Mouse (Mus musculus) hindbrain, embryonic 15.5 days (tissue): ENCODE measurements around the gene Msi2. TPM values are rescaled to one million over a fixed set of nuclear protein-coding genes. Genes with fewer than 3 reads are reported as not detected.
A peak's percentile ranks its signal among the peaks of the same experiment; 100 is the strongest.

Source experiments
- ATAC-seq: fragments of 200-750 bp; cut with Nextera tagmentation; 2 replicates; pipeline ENCODE4 v1.8.0; 2017; ENCODE audit warnings: low read depth, moderate number of reproducible peaks, moderate TSS enrichment; ENCODE audit not compliant: low FRiP score
- H3K27ac ChIP-seq: fragments of 300-500 bp; sonication (generic); replicated peaks from 2 replicates; pipeline ENCODE4 v1.5.1; 2015; ENCODE audit warnings: mild to moderate bottlenecking, inconsistent platforms
- H3K27me3 ChIP-seq: fragments of 300-500 bp; sonication (generic); 2 replicates; pipeline ENCODE4 v1.6.1; 2015; ENCODE audit warnings: control low read depth, inconsistent platforms
- H3K36me3 ChIP-seq: fragments of 300-500 bp; sonication (generic); 2 replicates; pipeline ENCODE4 v1.6.1; 2015; ENCODE audit warnings: control low read depth, inconsistent platforms
- H3K4me1 ChIP-seq: fragments of 300-500 bp; sonication (generic); replicated peaks from 2 replicates; pipeline ENCODE4 v1.6.1; 2015; ENCODE audit warnings: control low read depth, inconsistent platforms
- H3K4me2 ChIP-seq: fragments of 300-500 bp; sonication (generic); 2 replicates; pipeline ENCODE4 v1.6.1; 2015; ENCODE audit warnings: moderate library complexity, mild to moderate bottlenecking, inconsistent platforms
- H3K4me3 ChIP-seq: fragments of 300-500 bp; sonication (generic); 2 replicates; pipeline ENCODE4 v1.5.1; 2015; ENCODE audit warnings: mild to moderate bottlenecking, inconsistent platforms
- H3K9ac ChIP-seq: fragments of 300-500 bp; sonication (generic); 2 replicates; pipeline ENCODE4 v1.6.1; 2015; ENCODE audit warnings: inconsistent platforms
- H3K9me3 ChIP-seq: fragments of 300-500 bp; sonication (generic); 2 replicates; pipeline ENCODE4 v1.6.1; 2016; ENCODE audit warnings: control low read depth, inconsistent platforms
- WGBS: fragments of 180-500 bp; shearing (Covaris S2); methylation state at CpG from one replicate; pipeline ENCODE4 v1.1.7; 2015; 5-methylcytosine and 5-hydroxymethylcytosine counted together
- polyA plus RNA-seq: library from polyadenylated mRNA; unstranded; fragments of >200 nt; fragmentation: Nextera tagmentation; extraction: Ambion mirVana; gene quantifications from 2 replicates; pipeline ENCODE4 v1.2.1, GENCODE M21; 2015

Gene Msi2
- polyA plus RNA-seq, 1 experiment from 2014 or later = 35.9 TPM

DNA sequence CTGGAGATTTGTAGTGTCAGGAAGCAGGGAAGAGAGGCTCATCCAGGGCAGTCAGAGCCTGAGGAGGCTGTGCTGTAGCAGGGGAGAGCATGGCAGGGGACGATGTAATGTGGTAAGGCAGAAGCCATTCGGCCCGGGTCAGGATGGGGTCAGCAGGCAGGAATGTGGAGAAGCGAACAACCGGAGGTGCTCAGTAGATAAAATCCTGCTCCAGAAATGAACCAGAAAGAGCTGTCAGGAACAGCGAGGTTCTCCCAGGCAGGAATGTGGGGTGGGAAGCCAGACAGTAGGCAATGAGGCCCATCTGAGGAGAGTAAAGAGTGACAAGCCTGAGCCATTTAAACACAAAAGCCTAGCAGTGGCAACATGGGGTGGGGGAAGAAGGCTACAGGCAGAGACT is 157.1 kb downstream of the Msi2 start:
- no peak overlapping the region for H3K4me3 ChIP-seq
- peaks cover 66% of the 10 kb centered on the region for H3K4me1 ChIP-seq
- no peak overlapping the region for H3K9ac ChIP-seq
- no peaks in the 10 kb centered on the region for H3K27me3 ChIP-seq
- 13% methylated on average over 6 of the region's 6 CpGs for WGBS
- H3K36me3 ChIP-seq = no peaks in the 10 kb centered on the region
- H3K4me2 ChIP-seq = no peak overlapping the region
- ATAC-seq = no peak
- H3K9me3 ChIP-seq = no peaks in the 10 kb centered on the region
- H3K27ac ChIP-seq = peak overlapping the region; percentile 60

DNA sequence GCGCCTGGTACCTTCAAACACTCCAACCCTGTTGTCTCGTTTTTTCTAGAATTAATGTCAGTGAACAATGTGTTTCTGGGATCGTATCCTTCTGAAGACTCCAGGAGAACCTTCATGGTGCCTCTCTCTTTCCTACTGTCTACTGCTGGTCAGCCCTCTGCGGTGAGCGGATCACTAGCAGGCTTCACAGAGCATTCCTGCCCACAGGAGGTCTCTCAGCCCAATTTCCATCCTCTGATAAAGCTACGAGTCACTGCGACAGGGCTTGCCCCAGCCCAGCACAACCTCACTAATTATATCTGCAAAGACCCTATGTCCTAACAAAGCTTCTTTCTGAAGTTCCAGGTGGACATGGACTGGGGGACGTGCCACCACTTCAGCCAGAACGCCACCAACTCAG is 157.7 kb downstream of the Msi2 start:
- H3K27me3 ChIP-seq = no peaks in the 10 kb centered on the region
- no peak overlapping the region for H3K4me3 ChIP-seq
- H3K27ac ChIP-seq = peak overlapping the region; percentile 60; the same call in 1 of the 2 replicates
- ATAC-seq = no peak
- no peaks in the 10 kb centered on the region for H3K36me3 ChIP-seq
- peaks cover 70% of the 10 kb centered on the region for H3K4me1 ChIP-seq
- no peak overlapping the region for H3K9ac ChIP-seq
- 59% methylated on average over 9 of the region's 9 CpGs for WGBS
- no peaks in the 10 kb centered on the region for H3K9me3 ChIP-seq
- no peak overlapping the region for H3K4me2 ChIP-seq

DNA sequence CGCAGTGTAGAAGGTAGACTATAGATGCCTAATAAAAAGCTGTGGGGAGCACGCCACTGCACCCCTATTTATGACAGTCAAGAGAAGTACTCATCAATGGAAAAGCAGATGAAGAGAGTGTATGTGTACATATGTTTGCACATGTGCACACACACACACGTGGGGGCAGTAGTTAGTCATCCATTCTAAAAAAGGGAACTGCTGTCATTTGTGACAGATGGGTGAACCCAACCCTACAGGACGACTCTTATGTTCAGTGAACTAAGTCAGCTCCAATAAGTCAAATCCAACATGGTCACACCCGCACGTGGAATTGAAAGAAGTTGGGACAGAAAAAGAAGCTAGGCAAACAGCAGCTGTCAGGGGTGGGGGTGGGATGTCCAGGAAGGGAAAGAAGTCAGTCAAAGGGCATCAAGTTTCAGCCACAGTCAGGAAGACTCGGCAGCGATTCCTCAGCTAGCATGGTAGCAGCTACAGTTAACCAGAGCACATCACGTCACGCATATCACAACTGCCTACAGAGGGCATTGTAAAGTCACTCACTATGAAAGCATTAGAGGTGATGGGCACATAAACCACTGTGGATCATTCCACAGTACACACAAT is 158.8 kb downstream of the Msi2 start:
- Histone ChIP-seq H3K9ac (no peak overlapping the region), H3K27me3 (no peaks in the 10 kb centered on the region), H3K9me3 (no peaks in the 10 kb centered on the region), H3K27ac (no peak overlapping the region), H3K36me3 (no peaks in the 10 kb centered on the region), H3K4me2 (no peak overlapping the region), H3K4me1 (peaks cover 75% of the 10 kb centered on the region), H3K4me3 (no peak overlapping the region)
- WGBS = 52% methylated on average over 10 of the region's 10 CpGs
- no peak for ATAC-seq

DNA sequence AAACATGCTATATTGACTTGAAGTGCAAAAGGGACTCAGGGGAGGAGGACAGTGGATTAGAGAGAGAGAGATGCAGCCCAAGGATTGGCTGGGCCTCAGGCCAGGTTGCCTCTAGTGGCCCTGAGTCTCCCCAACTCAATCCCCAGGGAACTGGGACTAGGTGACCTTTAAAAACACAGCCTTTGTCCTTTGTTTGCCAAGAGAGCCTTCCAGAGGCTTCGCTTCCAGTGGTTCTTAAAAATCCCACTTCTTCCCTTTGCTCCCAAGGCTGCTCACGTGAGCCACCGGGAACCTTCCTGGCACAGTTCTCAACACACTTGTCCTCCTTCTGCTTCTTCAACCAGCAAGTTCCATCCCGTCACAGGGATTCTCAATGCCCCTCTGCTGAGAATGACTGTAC is 159.6 kb downstream of the Msi2 start:
- H3K4me1 ChIP-seq = peaks cover 77% of the 10 kb centered on the region
- no peaks in the 10 kb centered on the region for H3K36me3 ChIP-seq
- no peak overlapping the region for H3K4me2 ChIP-seq
- H3K9me3 ChIP-seq = no peaks in the 10 kb centered on the region
- no peaks in the 10 kb centered on the region for H3K27me3 ChIP-seq
- no peak overlapping the region for H3K4me3 ChIP-seq
- no peak for ATAC-seq
- 75% methylated on average over 4 of the region's 4 CpGs for WGBS
- no peak overlapping the region for H3K9ac ChIP-seq
- 0 out of 2 replicates have a peak overlapping the region, but pooled peaks have one; percentile 19 for H3K27ac ChIP-seq

DNA sequence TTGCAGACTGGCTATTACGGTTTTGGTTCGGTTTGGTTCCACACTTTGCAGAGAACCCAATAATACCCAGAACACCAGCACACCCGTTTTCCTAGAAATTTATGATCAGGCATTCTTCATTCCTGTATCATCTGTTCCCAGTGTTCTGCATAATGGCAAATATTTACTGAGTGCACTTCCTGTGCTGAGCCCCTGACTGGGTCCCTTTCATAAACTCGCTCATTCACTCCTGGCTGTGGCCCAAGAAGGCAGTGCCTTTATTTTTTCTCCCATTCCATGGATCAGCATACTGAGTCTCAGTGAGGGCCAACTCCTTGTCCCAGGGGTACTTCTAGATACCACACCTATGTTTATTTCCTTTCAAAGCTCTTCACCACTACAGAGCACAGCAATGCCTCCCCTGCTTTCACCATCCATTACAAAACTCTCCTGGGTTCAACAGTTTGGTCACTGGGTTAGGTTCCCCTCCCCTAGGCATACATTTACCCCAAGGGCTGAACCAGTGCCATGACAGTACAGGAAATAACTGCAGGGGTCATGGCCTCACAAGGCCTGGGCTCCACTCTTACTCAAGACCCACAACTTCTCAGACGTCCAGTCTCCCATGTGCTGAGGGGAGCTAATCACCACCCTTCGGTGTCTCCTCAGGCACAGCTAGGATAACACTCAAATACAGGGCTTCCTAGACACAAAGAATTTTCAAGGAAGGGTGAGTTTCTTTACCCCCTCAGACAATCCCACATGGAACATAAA is 160.3 kb downstream of the Msi2 start:
- Histone ChIP-seq H3K4me3 (no peak overlapping the region), H3K27me3 (no peaks in the 10 kb centered on the region), H3K27ac (0 out of 2 replicates have a peak overlapping the region, but pooled peaks have one; percentile 7), H3K9ac (no peak overlapping the region), H3K36me3 (no peaks in the 10 kb centered on the region), H3K4me1 (peaks cover 85% of the 10 kb centered on the region), H3K4me2 (no peak overlapping the region), H3K9me3 (no peaks in the 10 kb centered on the region)
- WGBS = 55% methylated on average over 6 of the region's 6 CpGs
- ATAC-seq = no peak

DNA sequence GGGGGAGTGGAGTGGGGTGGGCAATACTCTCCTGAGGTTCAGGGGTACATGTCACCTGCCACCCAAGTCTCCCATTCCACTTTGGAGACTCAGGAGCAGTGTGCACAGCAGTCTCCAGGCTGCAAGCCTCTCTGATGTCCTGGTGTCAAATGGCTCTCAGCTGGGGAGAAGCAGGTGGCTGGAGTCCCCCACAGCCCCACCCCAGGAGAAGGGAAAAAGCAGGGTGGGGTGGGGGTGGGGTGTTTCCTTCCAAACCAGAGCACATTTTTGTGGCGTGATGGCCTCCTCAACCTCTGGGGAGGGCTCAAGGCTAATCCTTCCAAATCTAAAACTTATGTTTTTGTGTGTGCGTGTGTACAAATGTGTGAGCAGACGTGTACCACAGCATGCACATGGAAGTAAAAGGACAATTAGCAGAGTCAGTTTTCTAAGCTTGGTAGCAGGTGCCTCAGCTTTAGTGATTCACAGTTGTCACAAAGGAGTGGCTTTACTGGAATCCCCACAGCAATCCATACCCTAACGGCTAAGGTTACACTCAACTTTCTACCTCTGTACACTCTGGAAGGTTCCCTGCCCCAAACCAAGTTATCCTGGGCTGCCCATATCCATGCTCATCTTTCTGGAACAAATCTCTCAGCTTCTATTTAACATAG is 161.1 kb downstream of the Msi2 start:
- Histone ChIP-seq H3K36me3 (no peaks in the 10 kb centered on the region), H3K27ac (no peak overlapping the region), H3K27me3 (no peaks in the 10 kb centered on the region), H3K4me3 (no peak overlapping the region), H3K4me1 (peaks cover 92% of the 10 kb centered on the region), H3K9me3 (no peaks in the 10 kb centered on the region), H3K9ac (no peak overlapping the region), H3K4me2 (no peak overlapping the region)
- no peak for ATAC-seq
- 58% methylated on average over 4 of the region's 4 CpGs for WGBS

DNA sequence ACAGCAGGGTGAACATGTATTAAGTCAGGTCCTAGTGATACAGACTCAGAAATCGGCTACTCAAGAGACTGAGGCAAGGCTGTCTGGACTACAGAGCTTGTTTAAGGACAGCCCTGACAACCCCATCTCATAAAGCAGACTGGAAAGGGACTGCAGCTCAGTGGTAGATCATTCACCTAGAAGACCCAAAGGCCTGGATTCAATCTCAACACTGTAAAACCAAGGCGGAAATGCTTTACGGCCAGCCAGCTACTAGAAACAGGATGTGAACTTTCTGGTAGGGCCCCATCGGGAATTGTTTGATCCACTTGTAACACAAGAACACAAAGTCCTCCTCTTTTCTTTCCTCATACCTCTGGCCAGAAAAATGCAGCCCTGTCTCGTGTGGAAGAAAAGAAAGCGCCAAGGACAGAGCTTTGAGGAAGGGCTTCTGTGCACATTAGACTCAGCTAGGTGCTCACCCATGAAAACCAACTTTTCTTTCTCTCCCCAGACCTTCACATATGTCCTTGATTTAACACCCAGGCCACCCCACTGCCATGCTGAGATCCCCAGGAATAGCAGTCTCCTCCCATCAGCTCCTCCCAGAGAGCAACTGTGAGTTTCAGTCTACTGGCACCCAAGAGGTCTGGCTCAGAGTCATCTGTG is 162.3 kb downstream of the Msi2 start:
- peaks cover 92% of the 10 kb centered on the region for H3K4me1 ChIP-seq
- no peaks in the 10 kb centered on the region for H3K9me3 ChIP-seq
- H3K4me2 ChIP-seq = no peak overlapping the region
- WGBS = 52% methylated on average over 6 of the region's 6 CpGs
- no peak overlapping the region for H3K9ac ChIP-seq
- ATAC-seq = no peak
- H3K4me3 ChIP-seq = no peak overlapping the region
- no peaks in the 10 kb centered on the region for H3K36me3 ChIP-seq
- peak overlapping the region; percentile 42 for H3K27ac ChIP-seq
- no peaks in the 10 kb centered on the region for H3K27me3 ChIP-seq

DNA sequence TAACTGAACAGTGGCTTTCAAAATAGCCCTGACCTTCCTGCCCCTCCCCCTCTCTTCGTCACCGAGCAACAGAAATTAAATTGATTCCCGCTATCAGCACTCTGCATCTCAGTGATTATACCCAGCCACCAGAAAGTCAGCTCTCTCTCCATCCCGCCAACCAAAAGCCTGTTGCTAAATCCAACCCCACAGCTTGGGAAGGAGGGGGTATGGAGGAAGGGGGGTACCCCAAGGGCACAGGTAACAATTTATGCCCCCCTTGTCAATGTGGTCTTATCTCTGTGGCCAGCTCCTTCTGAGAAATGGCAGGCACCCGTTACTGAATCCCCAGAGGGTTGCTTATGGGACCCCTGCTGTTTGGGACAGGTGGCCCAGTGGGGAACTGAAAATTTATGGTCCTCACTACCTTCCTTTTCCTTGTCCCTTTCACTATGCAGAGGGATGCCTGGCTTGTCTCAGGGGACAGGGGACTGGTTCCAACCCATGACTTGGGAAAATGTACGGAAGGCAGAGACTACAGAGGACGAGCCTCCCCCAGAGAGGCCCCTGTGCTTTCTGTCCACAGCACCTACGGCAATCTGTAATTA is 163.0 kb downstream of the Msi2 start:
- peak overlapping the region; percentile 54 for H3K27ac ChIP-seq
- no peaks in the 10 kb centered on the region for H3K27me3 ChIP-seq
- no peak overlapping the region for H3K4me3 ChIP-seq
- WGBS = 28% methylated on average over 8 of the region's 8 CpGs
- H3K4me2 ChIP-seq = no peak overlapping the region
- H3K9ac ChIP-seq = no peak overlapping the region
- ATAC-seq = no peak
- H3K9me3 ChIP-seq = no peaks in the 10 kb centered on the region
- H3K4me1 ChIP-seq = peaks cover 92% of the 10 kb centered on the region
- no peaks in the 10 kb centered on the region for H3K36me3 ChIP-seq

DNA sequence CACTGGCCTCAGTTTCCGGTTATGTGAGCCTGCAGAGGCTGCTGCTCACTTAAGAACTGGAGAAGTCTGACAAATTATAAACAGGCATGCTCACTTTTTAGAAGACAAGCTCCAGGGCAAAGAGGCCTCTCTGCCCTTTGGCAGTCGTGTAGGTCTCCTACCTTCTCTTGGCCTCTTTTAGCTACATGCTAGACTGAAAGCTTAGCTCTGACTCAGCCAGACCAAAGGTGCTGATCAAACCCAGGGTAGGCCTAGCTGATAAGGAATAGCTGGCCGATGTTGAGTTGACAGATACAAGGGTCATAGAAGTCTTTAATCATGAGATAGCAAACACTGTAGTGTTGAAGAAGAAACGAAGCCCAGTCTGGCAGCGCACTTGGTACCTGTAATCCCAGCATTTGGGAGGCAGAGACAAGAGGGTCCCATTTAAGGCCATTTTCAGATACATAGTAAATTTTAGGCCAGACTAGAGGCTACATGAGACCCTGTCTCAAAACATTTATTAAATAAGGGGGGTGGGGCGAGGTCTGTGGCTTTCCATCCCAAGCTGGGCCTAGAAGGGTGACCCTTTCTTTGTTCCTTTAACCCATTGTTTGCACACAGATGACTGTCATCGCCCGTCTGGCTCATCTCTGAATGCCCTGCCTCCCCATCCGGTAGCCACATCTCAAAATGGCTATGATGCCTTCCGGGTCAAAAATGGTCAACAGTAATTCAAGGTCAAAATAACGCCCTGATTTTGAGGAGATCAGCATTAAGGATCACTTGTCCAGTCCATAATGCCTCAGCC is 164.6 kb downstream of the Msi2 start:
- peaks cover 94% of the 10 kb centered on the region for H3K4me1 ChIP-seq
- no peaks in the 10 kb centered on the region for H3K9me3 ChIP-seq
- 57% methylated on average over 11 of the region's 11 CpGs for WGBS
- H3K27ac ChIP-seq = peak overlapping the region; percentile 77
- no peaks in the 10 kb centered on the region for H3K27me3 ChIP-seq
- no peak overlapping the region for H3K4me2 ChIP-seq
- ATAC-seq = no peak
- H3K36me3 ChIP-seq = no peaks in the 10 kb centered on the region
- no peak overlapping the region for H3K4me3 ChIP-seq
- H3K9ac ChIP-seq = no peak overlapping the region

DNA sequence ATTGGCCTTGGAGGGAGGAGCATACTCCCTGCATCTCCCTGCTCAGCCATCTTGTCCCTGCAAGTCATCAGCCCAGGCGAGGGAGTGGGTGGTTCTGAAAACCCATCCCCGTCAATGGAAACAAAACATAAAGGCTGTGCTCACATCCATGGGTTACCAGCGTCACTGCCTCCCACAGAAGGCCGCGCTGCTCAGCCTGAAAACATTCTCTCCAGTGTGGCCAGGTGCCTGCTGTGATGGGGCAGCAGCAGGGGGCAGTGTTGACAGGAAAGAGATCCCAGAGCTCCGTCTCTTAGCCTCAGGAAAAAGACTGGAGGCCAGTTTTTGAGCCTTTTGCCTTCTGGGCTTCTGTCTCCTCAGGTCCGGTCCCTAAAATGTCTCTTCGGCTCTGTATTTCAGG is 165.3 kb downstream of the Msi2 start:
- Histone ChIP-seq H3K27ac (peak overlapping the region; percentile 77), H3K9me3 (no peaks in the 10 kb centered on the region), H3K36me3 (no peaks in the 10 kb centered on the region), H3K4me2 (no peak overlapping the region), H3K4me3 (no peak overlapping the region), H3K9ac (no peak overlapping the region), H3K4me1 (peaks cover 94% of the 10 kb centered on the region), H3K27me3 (no peaks in the 10 kb centered on the region)
- no peak for ATAC-seq
- 27% methylated on average over 8 of the region's 8 CpGs for WGBS

DNA sequence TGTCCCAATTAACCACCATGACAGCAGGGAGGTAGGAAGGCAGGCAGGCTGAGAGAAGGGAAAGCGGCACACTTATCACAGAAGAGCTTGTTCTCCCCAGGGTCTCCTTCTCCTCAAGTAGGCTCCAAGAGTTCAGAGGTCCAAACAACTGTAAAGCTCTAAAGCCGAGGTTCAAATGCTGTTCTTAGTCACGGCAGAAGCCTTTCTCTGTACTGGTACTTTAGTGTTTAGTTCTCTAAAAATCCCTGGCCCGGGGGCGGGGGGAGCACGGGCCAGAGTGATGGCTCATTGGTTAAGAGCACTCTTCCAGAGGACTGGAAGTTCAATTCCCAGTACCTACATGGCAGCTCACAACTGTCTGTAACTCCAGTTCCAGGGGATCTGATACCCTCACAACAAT is 165.9 kb downstream of the Msi2 start:
- WGBS = 53% methylated on average over 6 of the region's 6 CpGs
- H3K4me2 ChIP-seq = no peak overlapping the region
- H3K9me3 ChIP-seq = no peaks in the 10 kb centered on the region
- H3K4me3 ChIP-seq = no peak overlapping the region
- H3K27me3 ChIP-seq = no peaks in the 10 kb centered on the region
- H3K9ac ChIP-seq = no peak overlapping the region
- H3K27ac ChIP-seq = peak overlapping the region; percentile 77
- H3K4me1 ChIP-seq = peaks cover 95% of the 10 kb centered on the region
- no peak for ATAC-seq
- no peaks in the 10 kb centered on the region for H3K36me3 ChIP-seq
